Mouse (Mus musculus) liver, embryonic 18 days (tissue): Measurements from ENCODE around the gene Ckmt2. TPM values are rescaled to one million over a fixed set of nuclear protein-coding genes. Genes with fewer than 3 reads are reported as not detected.

ENCODE experiments used
- polyA plus RNA-seq: library from polyadenylated mRNA; depleted of rRNA; stranded (reverse); fragments of >200 nt; gene quantifications from 2 replicates; pipeline ENCODE4 v1.2.3, GENCODE M21; 2012; rRNA removed

The Ckmt2 gene
- 0.31 TPM in 1 of 2 replicates, not detected in the other for polyA plus RNA-seq

DNA sequence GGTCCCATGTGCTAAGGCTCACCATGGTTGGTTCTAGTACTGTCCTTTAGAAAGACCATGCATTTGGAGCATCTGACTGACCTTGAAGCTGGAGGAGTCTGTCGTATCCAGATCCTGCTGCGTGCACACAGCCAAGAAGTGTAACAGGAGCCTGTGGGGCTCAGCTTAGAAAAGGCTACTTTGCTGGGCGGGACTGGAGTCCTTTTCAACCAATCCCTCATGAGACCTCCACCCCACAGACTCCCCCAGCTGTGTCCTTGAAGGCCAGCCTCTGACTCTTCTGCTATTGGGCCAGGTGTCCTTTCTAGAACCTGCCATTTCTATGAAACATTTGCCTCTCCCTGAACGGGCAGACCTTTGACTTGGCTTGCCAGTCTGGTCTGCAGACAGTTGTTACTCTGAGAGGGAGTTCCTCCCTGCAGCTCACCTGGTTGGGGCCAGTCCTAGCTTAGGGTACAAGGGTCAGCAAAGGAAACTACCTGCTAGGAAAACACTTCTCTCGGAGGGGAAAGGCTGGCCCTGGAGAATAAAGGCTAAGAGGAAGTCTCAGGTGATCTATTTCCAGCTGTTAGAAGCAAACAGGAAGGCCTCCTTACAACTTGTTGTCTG lies at the start of gene Ckmt2:
TSS of gene Ckmt2 (minus strand) at position 145 of the 609 bp plus-strand sequence.

DNA sequence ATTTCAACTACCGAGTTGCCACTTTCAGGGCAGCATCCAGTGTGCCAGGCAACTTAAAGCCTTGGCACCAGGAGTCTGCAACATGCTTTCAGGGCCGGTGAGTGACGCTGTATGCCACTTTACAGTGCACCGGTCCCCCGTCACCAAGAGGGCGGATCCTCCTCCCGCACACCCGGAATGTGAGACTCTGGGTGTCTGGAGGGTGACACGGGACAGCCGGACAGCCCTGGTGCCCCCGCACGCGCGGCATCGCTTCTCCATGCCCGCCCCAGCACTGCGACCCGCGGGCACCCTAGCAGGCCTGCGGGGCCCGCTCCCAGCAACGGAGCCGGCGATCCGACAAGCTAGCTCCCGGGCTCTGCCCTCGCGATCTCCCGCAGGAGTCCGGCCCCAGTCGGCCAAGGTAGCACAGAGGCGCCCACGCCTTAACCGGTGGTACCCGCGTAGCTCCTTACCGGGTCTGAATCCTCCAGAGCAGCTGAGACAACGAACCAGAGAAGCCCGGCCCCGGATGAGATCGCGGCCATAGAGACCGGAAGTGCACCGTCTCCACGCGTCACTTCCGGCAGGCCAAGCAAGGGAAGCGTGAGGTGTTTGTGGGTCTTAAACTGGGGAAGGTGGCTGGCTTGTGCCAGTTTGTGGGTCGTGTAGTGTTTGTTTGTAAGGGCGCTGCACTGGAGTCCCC lies 69.4 kb downstream of the Ckmt2 start, which contains the start of gene Zcchc9:
TSS of gene Zcchc9 (minus strand) at position 551 of the 685 bp plus-strand sequence.

Other genes starting within 250 kb of the Ckmt2 start
- gene Acot12, start 135.4 kb downstream of the Ckmt2 start, polyA plus RNA-seq, result 19.0 and 19.9 TPM in 2 replicates
- 9.9 and 10.6 TPM in 2 replicates for gene Zcchc9, start 69.2 kb downstream of the Ckmt2 start, polyA plus RNA-seq